Mouse (Mus musculus): ENCODE data around the gene Ccdc88c. TPM values are rescaled to one million over a fixed set of nuclear protein-coding genes. Genes with fewer than 3 reads are reported as not detected.

Ccdc88c gene
- polyA plus RNA-seq, 1 experiment from 2014 or later, result 13.3 TPM

DNA sequence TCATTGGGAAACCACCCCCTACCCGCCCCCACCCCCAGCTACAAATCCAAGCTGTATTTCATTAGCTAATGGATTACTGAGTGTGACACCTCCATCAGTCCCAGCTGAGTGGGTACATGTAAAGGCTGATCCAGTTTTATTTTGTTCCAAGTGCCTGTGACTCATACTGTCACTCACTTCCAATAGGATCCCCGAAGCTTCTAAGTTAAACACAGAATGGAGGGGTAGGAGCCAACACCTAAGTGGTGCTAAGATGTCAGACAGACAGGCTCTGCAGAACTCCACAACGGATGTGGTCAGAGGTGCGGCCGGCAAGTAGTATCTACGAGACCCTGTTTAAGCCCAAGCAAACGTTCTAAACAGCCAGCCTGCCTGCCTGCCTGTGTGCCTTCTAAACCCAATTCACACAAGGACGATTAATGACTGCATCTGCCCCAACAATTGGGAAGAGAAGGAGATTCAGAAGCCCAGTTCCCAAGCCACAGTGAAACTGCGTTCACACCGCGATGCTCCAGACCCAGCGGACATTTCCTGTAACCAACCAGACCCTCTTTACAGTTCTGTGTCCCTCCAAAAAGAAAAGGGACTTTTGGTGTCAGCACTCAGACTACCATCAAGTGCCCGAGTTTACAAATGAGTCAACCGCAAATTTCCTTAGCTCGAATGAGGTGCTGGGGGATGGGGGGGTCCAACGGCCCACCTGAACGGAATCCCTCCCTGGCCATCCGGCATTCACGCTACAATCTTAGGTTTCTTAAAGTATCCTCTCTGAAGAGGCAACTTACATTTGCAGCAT, 1.2 kb downstream of the Ccdc88c start:
- 2% methylated on average over 19 of the region's 19 CpGs for WGBS
- Histone ChIP-seq H3K4me3 (replicated peaks; ENCODE audit: low read length) (peak overlapping the region; percentile 83), H3K9me3 (ENCODE audit: control insufficient read depth, low read length) (no peaks in the 10 kb centered on the region), H3K4me2 (replicated peaks) (peak overlapping the region; percentile 67), H3K27ac (peak overlapping the region; percentile 51), H3K9ac (peak overlapping the region; percentile 91), H3K36me3 (replicated peaks; ENCODE audit: control insufficient read depth, insufficient read depth) (no peaks in the 10 kb centered on the region), H3K4me1 (replicated peaks; ENCODE audit: control insufficient read depth, insufficient read depth, low read length) (peaks cover 24% of the 10 kb centered on the region), H3K27me3 (ENCODE audit: control insufficient read depth, insufficient read depth, low read length) (no peaks in the 10 kb centered on the region)
- DNase-seq (ENCODE audit: low spot score) (no peak), ATAC-seq (ENCODE audit: low FRiP score) (no peak)

DNA sequence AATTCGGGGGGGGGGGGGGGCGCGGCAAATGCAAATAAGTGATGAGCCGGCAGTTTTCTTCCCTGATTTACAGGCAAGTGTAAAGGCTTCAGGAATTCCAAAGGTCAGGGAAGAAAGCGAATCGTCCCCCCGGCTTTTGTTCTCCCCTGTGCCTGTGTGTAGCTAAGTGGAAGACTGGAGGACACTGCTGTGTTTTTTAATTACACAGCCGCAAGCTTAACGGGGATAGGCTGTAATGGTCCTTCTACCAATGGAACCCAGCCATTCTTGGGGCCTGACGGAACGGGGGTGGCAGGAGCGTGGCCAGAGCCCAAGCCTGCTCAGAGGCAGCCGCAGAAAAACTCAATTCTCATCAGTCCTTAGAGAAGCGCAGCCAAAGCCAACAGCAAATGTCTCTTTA, 1.9 kb downstream of the Ccdc88c start:
- WGBS, result under 1% methylated on average over 14 of the region's 14 CpGs
- Histone ChIP-seq H3K4me2 (replicated peaks) (peak overlapping the region; percentile 67), H3K9me3 (ENCODE audit: control insufficient read depth, low read length) (no peaks in the 10 kb centered on the region), H3K4me3 (replicated peaks; ENCODE audit: low read length) (peak overlapping the region; percentile 83), H3K27ac (peak overlapping the region; percentile 51; the same call in 1 of the 2 replicates), H3K36me3 (replicated peaks; ENCODE audit: control insufficient read depth, insufficient read depth) (no peaks in the 10 kb centered on the region), H3K9ac (peak overlapping the region; percentile 91), H3K27me3 (ENCODE audit: control insufficient read depth, insufficient read depth, low read length) (no peaks in the 10 kb centered on the region), H3K4me1 (replicated peaks; ENCODE audit: control insufficient read depth, insufficient read depth, low read length) (peaks cover 24% of the 10 kb centered on the region)
- ATAC-seq (ENCODE audit: low FRiP score) (peak; percentile 12; the same call in 1 of the 2 replicates), DNase-seq (ENCODE audit: low spot score) (peak; percentile 47)

DNA sequence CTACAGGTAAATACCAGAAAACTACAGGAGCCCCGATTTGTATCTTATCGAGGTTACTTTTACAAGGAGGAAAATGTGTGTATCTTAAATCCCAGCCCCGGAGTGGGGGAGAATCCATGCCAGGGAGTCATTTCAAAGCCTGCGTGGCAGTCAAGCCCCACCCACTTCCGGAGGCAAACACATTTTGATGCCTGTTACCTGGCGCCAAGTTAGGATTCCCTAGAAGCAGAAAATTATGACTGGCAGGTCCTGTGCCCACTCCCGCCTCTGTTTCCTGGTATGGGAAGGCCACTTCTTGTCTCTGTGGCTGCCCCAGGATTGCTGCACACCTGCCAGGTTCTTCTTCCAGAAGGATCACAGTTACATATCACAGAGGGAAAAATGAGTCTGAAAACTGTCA, 2.3 kb downstream of the Ccdc88c start:
- Histone ChIP-seq H3K27ac (0 out of 2 replicates have a peak overlapping the region, but pooled peaks have one; percentile 51), H3K27me3 (ENCODE audit: control insufficient read depth, insufficient read depth, low read length) (no peaks in the 10 kb centered on the region), H3K9me3 (ENCODE audit: control insufficient read depth, low read length) (no peaks in the 10 kb centered on the region), H3K4me2 (replicated peaks) (peak overlapping the region; percentile 67), H3K4me1 (replicated peaks; ENCODE audit: control insufficient read depth, insufficient read depth, low read length) (peaks cover 24% of the 10 kb centered on the region), H3K36me3 (replicated peaks; ENCODE audit: control insufficient read depth, insufficient read depth) (peaks cover under 1% of the 10 kb centered on the region; the same call in 1 of the 2 replicates), H3K9ac (peak overlapping the region; percentile 91), H3K4me3 (replicated peaks; ENCODE audit: low read length) (peak overlapping the region; percentile 83)
- DNase-seq (ENCODE audit: low spot score) (no peak), ATAC-seq (ENCODE audit: low FRiP score) (no peak)
- WGBS, result 38% methylated on average over 7 of the region's 7 CpGs

DNA sequence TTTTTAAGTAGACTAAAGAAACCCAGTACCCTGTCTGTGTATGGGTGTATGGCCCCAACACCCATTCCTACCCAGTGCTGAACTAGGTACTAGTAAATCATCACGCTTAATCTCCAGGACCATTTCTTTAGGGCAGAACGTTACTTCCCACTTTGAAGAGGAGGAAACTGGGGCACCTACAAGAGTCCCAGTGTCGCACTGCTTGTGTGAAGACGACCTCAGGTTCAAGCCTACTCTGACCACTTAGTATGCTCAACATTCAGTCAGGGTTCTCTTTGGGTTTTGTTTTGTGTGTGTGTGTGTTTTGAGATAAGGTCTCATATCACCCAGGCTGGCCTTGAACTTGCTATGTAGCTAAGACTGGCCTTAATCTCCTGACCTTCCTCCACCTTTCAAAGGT, 2.8 kb downstream of the Ccdc88c start:
- H3K4me3 ChIP-seq (replicated peaks; ENCODE audit: low read length), result no peak overlapping the region; the same call in 1 of the 2 replicates
- no peak overlapping the region for H3K9ac ChIP-seq
- peaks cover 4% of the 10 kb centered on the region; the same call in 1 of the 2 replicates for H3K36me3 ChIP-seq (replicated peaks; ENCODE audit: control insufficient read depth, insufficient read depth)
- ATAC-seq (ENCODE audit: low FRiP score) (no peak), DNase-seq (ENCODE audit: low spot score) (no peak)
- H3K27me3 ChIP-seq (ENCODE audit: control insufficient read depth, insufficient read depth, low read length), result no peaks in the 10 kb centered on the region
- H3K9me3 ChIP-seq (ENCODE audit: control insufficient read depth, low read length), result no peaks in the 10 kb centered on the region
- peak overlapping the region; percentile 67 for H3K4me2 ChIP-seq (replicated peaks)
- 86% methylated on average over 4 of the region's 4 CpGs for WGBS
- no peak overlapping the region for H3K27ac ChIP-seq
- peaks cover 24% of the 10 kb centered on the region for H3K4me1 ChIP-seq (replicated peaks; ENCODE audit: control insufficient read depth, insufficient read depth, low read length)

DNA sequence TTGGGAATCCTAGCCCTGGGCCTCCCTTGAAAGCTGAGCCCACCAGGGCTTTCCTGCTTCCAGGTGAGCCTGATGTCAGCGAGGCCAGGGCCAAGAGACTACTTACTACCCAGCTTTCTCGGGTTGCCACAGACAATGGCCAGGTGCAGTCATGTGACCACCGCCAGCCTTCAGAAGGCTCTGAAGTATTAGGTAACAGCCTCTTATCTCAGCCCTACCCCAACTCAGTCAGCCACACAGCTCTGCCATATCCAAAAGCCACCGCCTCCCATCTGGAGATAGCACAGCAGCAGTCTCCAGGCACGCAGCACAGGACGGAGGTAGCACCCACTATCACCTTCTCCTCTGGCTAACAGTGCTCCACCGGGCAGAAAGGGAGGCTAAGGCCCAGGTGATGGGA, 3.5 kb downstream of the Ccdc88c start:
- Histone ChIP-seq H3K27ac (no peak overlapping the region), H3K9ac (peak overlapping the region; percentile 10; the same call in 1 of the 2 replicates), H3K4me2 (replicated peaks) (peak overlapping the region; percentile 67), H3K27me3 (ENCODE audit: control insufficient read depth, insufficient read depth, low read length) (no peaks in the 10 kb centered on the region), H3K36me3 (replicated peaks; ENCODE audit: control insufficient read depth, insufficient read depth) (peaks cover 4% of the 10 kb centered on the region; the same call in 1 of the 2 replicates), H3K4me1 (replicated peaks; ENCODE audit: control insufficient read depth, insufficient read depth, low read length) (peaks cover 24% of the 10 kb centered on the region), H3K9me3 (ENCODE audit: control insufficient read depth, low read length) (no peaks in the 10 kb centered on the region), H3K4me3 (replicated peaks; ENCODE audit: low read length) (no peak overlapping the region)
- ATAC-seq (ENCODE audit: low FRiP score) (no peak), DNase-seq (ENCODE audit: low spot score) (no peak)
- WGBS, result 74% methylated on average over 7 of the region's 7 CpGs

DNA sequence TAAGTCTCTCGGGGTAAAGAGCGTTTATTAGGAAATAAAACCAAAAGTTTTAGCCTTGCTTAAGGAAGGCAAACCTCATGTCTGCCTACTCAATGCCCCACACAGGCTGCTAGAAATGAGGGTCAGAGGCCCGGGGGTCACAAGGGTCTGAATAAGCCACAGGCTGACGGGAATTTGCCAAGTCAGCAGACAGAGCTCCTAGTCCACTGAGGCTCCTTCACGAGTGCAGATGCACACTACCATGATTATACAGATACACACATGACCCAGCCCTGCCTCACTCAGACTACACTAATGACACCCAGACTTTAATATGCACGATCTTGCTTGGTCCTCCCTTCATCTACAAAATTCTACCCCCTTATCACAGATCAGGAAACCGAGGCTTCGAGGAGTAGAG, 4.0 kb downstream of the Ccdc88c start:
- no peak overlapping the region for H3K27ac ChIP-seq

DNA sequence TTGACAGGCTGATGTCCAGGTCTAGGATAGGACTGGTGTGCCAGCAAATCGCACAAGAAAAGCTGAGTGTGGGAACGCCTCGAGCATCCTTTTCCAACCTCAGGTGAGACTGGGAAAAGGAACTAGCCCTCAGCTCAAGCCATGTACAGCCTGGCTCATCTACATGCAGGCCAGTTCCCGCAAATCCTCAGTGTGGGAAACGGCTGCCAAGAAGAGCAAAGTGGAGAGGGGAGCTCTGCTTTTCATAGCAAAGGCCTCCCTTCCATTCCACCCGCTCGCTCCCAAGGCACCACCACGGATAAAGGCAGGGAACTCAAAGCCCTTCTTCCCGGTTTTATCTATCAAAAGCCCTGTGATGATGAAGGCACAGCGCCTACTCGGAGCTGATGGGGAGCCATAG, 5.7 kb downstream of the Ccdc88c start:
- DNase-seq (ENCODE audit: low spot score) (no peak), ATAC-seq (ENCODE audit: low FRiP score) (no peak)
- Histone ChIP-seq H3K4me1 (replicated peaks; ENCODE audit: control insufficient read depth, insufficient read depth, low read length) (peaks cover 41% of the 10 kb centered on the region), H3K9me3 (ENCODE audit: control insufficient read depth, low read length) (no peaks in the 10 kb centered on the region), H3K27me3 (ENCODE audit: control insufficient read depth, insufficient read depth, low read length) (no peaks in the 10 kb centered on the region), H3K4me2 (replicated peaks) (no peak overlapping the region; the same call in 1 of the 2 replicates), H3K4me3 (replicated peaks; ENCODE audit: low read length) (no peak overlapping the region), H3K36me3 (replicated peaks; ENCODE audit: control insufficient read depth, insufficient read depth) (peaks cover 4% of the 10 kb centered on the region; the same call in 1 of the 2 replicates), H3K27ac (no peak overlapping the region), H3K9ac (0 out of 2 replicates have a peak overlapping the region, but pooled peaks have one; percentile 6)
- 66% methylated on average over 11 of the region's 11 CpGs for WGBS

More for the DNA sequence above, 4.0 kb downstream of the Ccdc88c start:
- peaks cover 4% of the 10 kb centered on the region; the same call in 1 of the 2 replicates for H3K36me3 ChIP-seq (replicated peaks; ENCODE audit: control insufficient read depth, insufficient read depth)
- no peak overlapping the region for H3K4me3 ChIP-seq (replicated peaks; ENCODE audit: low read length)
- H3K4me1 ChIP-seq (replicated peaks; ENCODE audit: control insufficient read depth, insufficient read depth, low read length), result peaks cover 25% of the 10 kb centered on the region
- ATAC-seq (ENCODE audit: low FRiP score) (no peak), DNase-seq (ENCODE audit: low spot score) (no peak)
- 55% methylated on average over 8 of the region's 8 CpGs for WGBS
- H3K9ac ChIP-seq, result peak overlapping the region; percentile 16; the same call in 1 of the 2 replicates
- H3K4me2 ChIP-seq (replicated peaks), result peak overlapping the region; percentile 67; the same call in 1 of the 2 replicates
- no peaks in the 10 kb centered on the region for H3K9me3 ChIP-seq (ENCODE audit: control insufficient read depth, low read length)
- no peaks in the 10 kb centered on the region for H3K27me3 ChIP-seq (ENCODE audit: control insufficient read depth, insufficient read depth, low read length)

DNA sequence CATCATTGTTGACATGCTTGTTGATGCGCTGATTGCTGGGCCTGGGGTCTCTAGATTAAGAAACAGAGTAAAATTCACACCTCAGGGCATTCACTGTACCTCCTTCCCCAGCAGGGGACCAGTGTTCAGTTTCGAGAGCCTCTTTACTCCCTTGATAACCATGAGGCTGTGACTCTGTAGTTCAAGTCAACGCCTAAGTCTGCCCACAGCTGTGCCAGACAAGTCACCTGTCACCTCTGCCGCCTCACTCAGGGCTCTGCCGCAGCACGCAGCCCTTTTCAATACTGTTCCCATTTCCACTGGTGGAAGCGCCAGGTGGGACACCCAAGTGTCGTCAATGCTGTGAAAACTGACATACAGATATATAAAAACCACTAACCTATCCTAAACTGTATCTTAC, 6.5 kb downstream of the Ccdc88c start:
- H3K27ac ChIP-seq, result no peak overlapping the region
- peaks cover 4% of the 10 kb centered on the region; the same call in 1 of the 2 replicates for H3K36me3 ChIP-seq (replicated peaks; ENCODE audit: control insufficient read depth, insufficient read depth)
- H3K4me2 ChIP-seq (replicated peaks), result no peak overlapping the region
- H3K9ac ChIP-seq, result no peak overlapping the region
- no peaks in the 10 kb centered on the region for H3K27me3 ChIP-seq (ENCODE audit: control insufficient read depth, insufficient read depth, low read length)
- WGBS, result 96% methylated on average over 8 of the region's 8 CpGs
- H3K4me3 ChIP-seq (replicated peaks; ENCODE audit: low read length), result no peak overlapping the region
- H3K9me3 ChIP-seq (ENCODE audit: control insufficient read depth, low read length), result no peaks in the 10 kb centered on the region
- ATAC-seq (ENCODE audit: low FRiP score) (no peak), DNase-seq (ENCODE audit: low spot score) (no peak)
- H3K4me1 ChIP-seq (replicated peaks; ENCODE audit: control insufficient read depth, insufficient read depth, low read length), result peaks cover 44% of the 10 kb centered on the region

DNA sequence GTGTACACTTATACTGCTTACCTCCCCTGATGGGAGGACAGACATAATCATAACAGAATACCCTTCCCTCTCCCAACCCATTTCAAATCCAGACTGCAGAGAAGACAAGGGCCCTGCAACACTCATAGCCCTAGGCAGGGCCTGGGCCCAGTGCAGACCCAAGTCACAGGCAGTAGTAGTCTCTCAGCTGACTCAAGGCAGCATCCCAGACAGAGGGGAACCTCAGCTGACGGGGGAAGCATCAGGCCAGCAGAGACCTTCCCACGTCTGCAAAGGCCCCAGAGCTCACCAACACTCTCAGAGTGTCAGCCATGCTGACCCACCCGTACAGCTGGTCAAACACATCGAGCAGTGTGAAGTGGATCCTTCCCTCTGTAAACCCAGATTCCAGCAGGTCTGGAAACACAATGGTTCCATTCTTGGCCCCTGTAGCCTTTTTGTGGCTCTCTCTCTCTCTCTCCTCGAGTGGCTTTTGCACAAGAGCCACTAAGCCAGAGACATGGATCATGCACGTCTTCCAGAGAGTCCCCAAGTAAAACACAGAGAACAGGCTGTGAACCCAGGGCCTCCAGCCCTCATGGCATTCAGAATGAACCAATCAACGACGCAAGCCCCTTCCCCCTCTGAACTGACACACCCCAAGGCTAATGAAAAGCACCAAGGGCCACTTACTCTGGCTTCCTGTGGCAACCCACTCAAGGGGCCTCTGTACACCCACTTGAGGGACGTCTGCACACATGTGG, 7.2 kb downstream of the Ccdc88c start:
- Histone ChIP-seq H3K9ac (no peak overlapping the region), H3K27me3 (ENCODE audit: control insufficient read depth, insufficient read depth, low read length) (no peaks in the 10 kb centered on the region), H3K4me3 (replicated peaks; ENCODE audit: low read length) (no peak overlapping the region), H3K4me1 (replicated peaks; ENCODE audit: control insufficient read depth, insufficient read depth, low read length) (peaks cover 42% of the 10 kb centered on the region), H3K27ac (no peak overlapping the region), H3K4me2 (replicated peaks) (no peak overlapping the region), H3K9me3 (ENCODE audit: control insufficient read depth, low read length) (no peaks in the 10 kb centered on the region), H3K36me3 (replicated peaks; ENCODE audit: control insufficient read depth, insufficient read depth) (peaks cover 4% of the 10 kb centered on the region; the same call in 1 of the 2 replicates)
- ATAC-seq (ENCODE audit: low FRiP score), result no peak
- 77% methylated on average over 9 of the region's 9 CpGs for WGBS
- DNase-seq (ENCODE audit: low spot score), result no peak
